Mouse (Mus musculus) liver, adult 2 months (tissue): ENCODE results near the gene Itga7. TPM values are rescaled to one million over a fixed set of nuclear protein-coding genes. Genes with fewer than 3 reads are reported as not detected.

ENCODE experiments used
- DNase-seq: peaks from one replicate; pipeline ENCODE4 v3.0.0-alpha.2; 2011; ENCODE audit warnings: low read depth, low spot score; ENCODE audit errors: extremely low read depth
- H3K27ac ChIP-seq: fragments of 200-500 bp; replicated peaks from 2 replicates; pipeline ENCODE4 v1.5.1; 2012; ENCODE audit warnings: low read depth, mild to moderate bottlenecking, control low read depth, inconsistent platforms, low read length; ENCODE audit not compliant: insufficient read depth
- H3K27me3 ChIP-seq: fragments of 200-500 bp; 2 replicates; pipeline ENCODE4 v1.6.1; 2012; ENCODE audit warnings: mild to moderate bottlenecking, moderate library complexity, low read length, inconsistent platforms; ENCODE audit not compliant: control insufficient read depth, insufficient read depth
- H3K36me3 ChIP-seq: fragments of 200-500 bp; 2 replicates; pipeline ENCODE4 v1.6.1; 2012; ENCODE audit warnings: low read length, inconsistent platforms; ENCODE audit not compliant: control insufficient read depth, insufficient read depth
- H3K4me1 ChIP-seq: fragments of 200-500 bp; 2 replicates; pipeline ENCODE4 v1.6.1; 2011; ENCODE audit warnings: low read length; ENCODE audit not compliant: control insufficient read depth, insufficient read depth
- H3K4me3 ChIP-seq: fragments of 200-500 bp; 2 replicates; pipeline ENCODE4 v1.5.1; 2011; ENCODE audit warnings: low read depth, mild to moderate bottlenecking, control low read depth, low read length, moderate library complexity; ENCODE audit not compliant: insufficient read depth
- H3K79me2 ChIP-seq: fragments of 200-500 bp; 2 replicates; pipeline ENCODE4 v1.6.1; 2012; ENCODE audit warnings: inconsistent platforms, mild to moderate bottlenecking, low read length, moderate library complexity; ENCODE audit not compliant: control insufficient read depth, insufficient read depth
- H3K9ac ChIP-seq: fragments of 200-500 bp; 2 replicates; pipeline ENCODE4 v1.6.1; 2012; ENCODE audit warnings: low read depth, mild to moderate bottlenecking, control low read depth, inconsistent platforms, low read length
- CTCF ChIP-seq: fragments of 200-500 bp; IDR thresholded peaks from 2 replicates; pipeline ENCODE4 v1.5.1; 2011; ENCODE audit warnings: low read depth, low read length, control low read depth
- POLR2A ChIP-seq: fragments of 200-500 bp; IDR thresholded peaks from 2 replicates; pipeline ENCODE4 v1.6.1; 2011; ENCODE audit warnings: low read length, control low read depth; ENCODE audit not compliant: insufficient read depth; ENCODE audit errors: extremely low read depth
- WGBS: fragments of 180-500 bp; shearing (Covaris S2); methylation state at CpG from one replicate; pipeline ENCODE4 v1.1.7; 2018; 5-methylcytosine and 5-hydroxymethylcytosine counted together
- polyA plus RNA-seq: library from polyadenylated mRNA; depleted of rRNA; stranded (reverse); fragments of >200 nt; gene quantifications from 2 replicates; pipeline ENCODE4 v1.2.3, GENCODE M21; 2012
- total RNA-seq: library from RNA; depleted of rRNA; stranded (reverse); fragments of >200 nt; gene quantifications from 2 replicates; pipeline ENCODE4 v1.2.3, GENCODE M21; 2014

The Itga7 gene
- total and polyA plus RNA-seq, 2 experiments: 4.9 to 9.5 TPM

DNA sequence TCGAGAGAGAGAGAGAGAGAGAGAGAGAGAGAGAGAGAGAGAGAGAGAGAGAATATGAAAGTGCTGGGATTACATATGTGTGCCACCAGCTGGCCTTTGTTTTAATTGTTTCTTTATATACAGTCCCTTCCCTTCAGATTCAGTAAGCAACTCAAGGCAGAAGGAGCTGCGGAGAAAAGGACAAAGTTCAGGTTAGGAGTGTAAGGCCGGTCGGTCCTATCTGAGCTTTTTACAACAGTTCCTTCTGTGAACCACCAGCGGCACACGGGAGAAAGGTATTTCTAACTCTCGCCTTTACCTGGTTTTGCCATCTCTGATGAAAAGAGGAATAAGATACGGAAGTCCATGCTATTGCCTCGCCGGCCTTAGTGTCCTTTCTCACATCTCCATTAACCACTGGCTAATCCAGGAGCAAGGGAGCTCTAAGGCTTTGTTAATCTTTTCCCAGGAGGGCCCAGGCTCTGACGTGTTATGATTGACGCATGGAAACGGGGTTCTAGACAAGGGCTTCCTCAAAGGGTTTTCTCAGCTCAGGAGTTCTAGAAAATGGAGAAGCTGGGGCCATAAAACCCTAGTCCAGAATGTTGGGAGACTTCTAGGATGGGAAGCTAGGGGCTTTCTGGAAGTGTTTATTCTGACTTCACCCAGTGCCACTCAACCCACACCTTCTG, 24.7 kb upstream of the Itga7 start:
- Histone ChIP-seq H3K36me3 (no peaks in the 10 kb centered on the region), H3K9ac (peak overlapping the region; percentile 28), H3K4me1 (no peaks in the 10 kb centered on the region; the same call in none of the 2 replicates), H3K4me3 (peak overlapping the region; percentile 67; the same call in 1 of the 2 replicates), H3K27ac (no peak overlapping the region), H3K79me2 (no peaks in the 10 kb centered on the region), H3K27me3 (0 out of 2 replicates have a peak, but pooled peaks cover 2% of the 10 kb centered on the region)
- 74% methylated on average over 13 of the region's 13 CpGs for WGBS
- no peak for DNase-seq
- no peak for TF ChIP-seq CTCF
- TF ChIP-seq POLR2A: no peak

DNA sequence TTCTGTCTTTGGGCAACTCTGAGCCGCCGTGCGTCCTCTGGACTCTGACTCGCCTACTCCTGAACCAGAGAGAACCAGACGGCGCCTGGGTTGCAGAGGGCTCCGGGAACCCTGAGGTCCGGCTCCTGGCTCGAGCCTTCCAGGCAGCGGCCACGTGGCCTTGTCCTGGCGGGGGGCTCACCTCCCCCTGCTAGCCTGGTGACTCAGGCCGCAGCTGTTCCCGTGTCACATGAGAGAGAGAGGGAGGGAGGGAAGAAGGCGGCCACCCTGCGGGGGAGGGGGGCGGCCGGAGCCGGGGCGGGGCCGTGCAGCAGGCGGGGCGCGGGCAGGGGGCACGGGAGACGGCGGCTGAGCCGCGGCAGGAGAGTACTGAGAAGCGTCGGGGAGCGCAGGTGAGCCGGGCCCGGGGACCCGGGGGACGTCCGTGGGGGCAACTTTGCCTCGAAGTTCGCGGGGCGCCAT, 24.0 kb upstream of the Itga7 start:
- Histone ChIP-seq H3K9ac (peak overlapping the region; percentile 79), H3K4me3 (peak overlapping the region; percentile 67), H3K36me3 (no peaks in the 10 kb centered on the region), H3K4me1 (no peaks in the 10 kb centered on the region; the same call in none of the 2 replicates), H3K27ac (no peak overlapping the region), H3K79me2 (no peaks in the 10 kb centered on the region), H3K27me3 (0 out of 2 replicates have a peak, but pooled peaks cover 2% of the 10 kb centered on the region)
- 1% methylated on average over 36 of the region's 41 CpGs for WGBS
- no peak for DNase-seq
- TF ChIP-seq CTCF (no peak), POLR2A (no peak)

DNA sequence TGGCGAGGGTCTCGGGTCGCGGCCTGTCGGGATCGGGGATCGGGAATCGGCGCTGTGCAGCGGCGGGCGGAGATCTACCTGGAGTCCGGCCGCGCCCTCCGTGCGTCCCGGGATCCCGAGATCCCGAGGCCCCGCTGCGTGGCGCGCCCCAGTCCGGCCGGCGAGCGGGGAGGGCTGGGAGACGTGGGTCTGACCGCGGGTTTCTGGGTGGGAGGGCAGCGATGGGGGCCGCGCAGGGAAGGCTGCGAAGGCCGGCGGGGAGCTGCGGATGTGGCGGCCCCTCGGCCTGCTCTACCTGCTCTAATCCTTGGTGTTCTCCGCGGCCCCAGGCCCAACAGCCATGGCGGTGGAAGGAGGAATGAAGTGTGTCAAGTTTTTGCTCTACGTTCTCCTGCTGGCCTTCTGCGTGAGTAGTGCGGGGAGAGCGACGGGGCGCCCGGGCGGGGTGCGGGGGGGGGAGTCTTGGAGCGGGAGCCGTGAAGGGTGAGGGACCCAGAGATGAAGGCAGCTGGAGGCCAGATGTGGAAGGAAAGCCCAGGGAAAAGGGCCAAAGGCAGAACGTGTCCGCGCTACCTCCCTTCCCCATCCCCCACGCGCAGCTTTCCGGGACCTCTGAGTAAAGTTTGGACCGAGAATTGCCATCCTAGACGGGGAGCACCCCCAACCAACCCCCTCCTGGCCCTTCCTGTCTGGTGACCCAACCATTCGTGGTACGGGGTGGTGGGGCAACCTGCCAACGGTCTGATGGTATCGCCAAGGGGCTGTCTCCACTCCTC, 23.4 kb upstream of the Itga7 start:
- Histone ChIP-seq H3K9ac (peak overlapping the region; percentile 79), H3K79me2 (no peaks in the 10 kb centered on the region), H3K4me1 (no peaks in the 10 kb centered on the region; the same call in none of the 2 replicates), H3K36me3 (no peaks in the 10 kb centered on the region), H3K4me3 (peak overlapping the region; percentile 67), H3K27ac (no peak overlapping the region), H3K27me3 (0 out of 2 replicates have a peak, but pooled peaks cover 2% of the 10 kb centered on the region)
- TF ChIP-seq CTCF (no peak), POLR2A (no peak)
- WGBS: 3% methylated on average over 61 of the region's 66 CpGs
- no peak for DNase-seq

DNA sequence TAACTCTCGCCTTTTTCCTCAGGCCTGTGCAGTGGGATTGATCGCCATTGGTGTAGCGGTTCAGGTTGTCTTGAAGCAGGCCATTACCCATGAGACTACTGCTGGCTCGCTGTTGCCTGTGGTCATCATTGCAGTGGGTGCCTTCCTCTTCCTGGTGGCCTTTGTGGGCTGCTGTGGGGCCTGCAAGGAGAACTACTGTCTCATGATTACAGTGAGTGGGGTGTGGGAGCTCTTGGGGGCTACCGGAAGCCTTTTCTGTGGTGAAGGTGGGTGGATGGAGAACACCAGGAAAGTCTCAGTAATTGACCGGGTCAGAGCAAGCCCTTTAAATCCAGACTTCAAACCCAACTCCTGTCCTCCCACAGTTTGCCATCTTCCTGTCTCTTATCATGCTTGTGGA, 22.2 kb upstream of the Itga7 start:
- Histone ChIP-seq H3K4me3 (no peak overlapping the region), H3K9ac (no peak overlapping the region), H3K4me1 (no peaks in the 10 kb centered on the region; the same call in none of the 2 replicates), H3K27me3 (0 out of 2 replicates have a peak, but pooled peaks cover 2% of the 10 kb centered on the region), H3K27ac (no peak overlapping the region), H3K36me3 (no peaks in the 10 kb centered on the region), H3K79me2 (no peaks in the 10 kb centered on the region)
- no peak for DNase-seq
- no peak for TF ChIP-seq POLR2A
- no peak for TF ChIP-seq CTCF
- 93% methylated on average over 6 of the region's 6 CpGs for WGBS

DNA sequence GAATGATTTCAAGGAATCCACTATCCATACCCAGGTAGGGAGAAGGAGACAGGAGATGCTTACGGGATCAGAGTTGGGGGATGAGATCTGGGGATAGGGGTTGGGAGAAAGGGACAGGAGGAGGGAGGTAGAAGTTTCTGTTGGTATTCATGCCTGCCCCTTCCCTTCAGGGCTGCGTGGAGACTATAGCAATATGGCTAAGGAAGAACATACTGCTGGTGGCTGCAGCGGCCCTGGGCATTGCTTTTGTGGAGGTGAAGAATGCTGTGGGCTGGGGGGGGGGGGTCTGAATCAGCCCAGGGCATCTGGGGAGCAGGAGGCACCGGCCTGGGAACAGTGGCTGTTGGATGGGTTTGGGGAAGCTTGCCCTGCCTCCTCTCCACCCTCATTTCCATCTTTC, 21.4 kb upstream of the Itga7 start:
- Histone ChIP-seq H3K79me2 (no peaks in the 10 kb centered on the region), H3K9ac (no peak overlapping the region), H3K27ac (no peak overlapping the region), H3K4me3 (no peak overlapping the region), H3K27me3 (0 out of 2 replicates have a peak, but pooled peaks cover 2% of the 10 kb centered on the region), H3K4me1 (no peaks in the 10 kb centered on the region; the same call in none of the 2 replicates), H3K36me3 (no peaks in the 10 kb centered on the region)
- no peak for DNase-seq
- TF ChIP-seq POLR2A (no peak), CTCF (no peak)
- WGBS: 91% methylated on average over 4 of the region's 4 CpGs
